Mouse (Mus musculus) embryonic fibroblast, embryonic 13.5 days (primary cell): ENCODE measurements around the gene Rab42.

ENCODE experiments used
- CTCF ChIP-seq: IDR thresholded peaks from 2 replicates; pipeline ENCODE4 v1.5.1; 2011; ENCODE audit warnings: mild to moderate bottlenecking, control low read depth, low read length, moderate library complexity, borderline replicate concordance; ENCODE audit not compliant: insufficient read depth
- POLR2A ChIP-seq: IDR thresholded peaks from 2 replicates; pipeline ENCODE4 v1.6.1; 2011; ENCODE audit warnings: low read depth, mild to moderate bottlenecking, control low read depth, low read length, moderate library complexity

DNA sequence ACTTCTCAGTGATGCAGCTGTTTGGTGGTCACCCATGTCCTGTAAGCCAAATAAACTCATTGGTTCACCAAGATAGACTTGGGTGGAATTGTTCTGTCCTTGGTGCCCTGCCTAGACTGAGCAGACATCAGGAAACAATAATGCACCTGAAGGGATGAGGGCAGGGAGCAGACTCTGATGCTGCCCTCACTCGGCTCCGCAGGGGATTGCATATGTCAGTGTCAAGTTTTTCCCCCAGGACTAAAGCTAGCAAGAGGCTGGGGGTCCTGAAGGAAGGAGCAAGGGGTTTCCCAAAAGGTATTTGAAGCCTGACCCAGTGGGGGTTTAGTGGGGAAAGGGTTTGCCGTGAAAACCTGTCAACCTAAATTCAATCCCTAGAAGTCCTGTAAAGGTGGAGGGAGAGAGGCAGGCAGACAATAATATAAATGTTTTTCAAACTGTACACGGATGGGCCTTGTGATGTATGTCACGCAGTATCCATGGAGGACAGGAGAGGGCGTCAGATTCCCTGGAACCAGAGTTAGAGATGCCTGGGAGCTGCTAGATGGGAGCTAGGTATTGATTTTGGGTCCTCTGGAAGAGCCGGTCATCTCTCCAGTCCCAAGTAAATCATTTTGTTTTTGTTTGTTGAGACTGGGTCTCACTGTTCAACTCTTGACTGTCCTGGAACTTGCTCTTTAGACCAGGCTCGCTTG is 7.3 kb downstream of the Rab42 start:
- TF ChIP-seq CTCF (0 out of 2 replicates have a peak, but pooled peaks have one; percentile 4), POLR2A (no peak)
